Mouse (Mus musculus): Measurements from ENCODE around the gene Olfr152. TPM values are rescaled to one million over a fixed set of nuclear protein-coding genes. Genes with fewer than 3 reads are reported as not detected.

Gene Olfr152
- polyA plus RNA-seq (2012; rRNA removed) = not detected in 2 replicates

DNA sequence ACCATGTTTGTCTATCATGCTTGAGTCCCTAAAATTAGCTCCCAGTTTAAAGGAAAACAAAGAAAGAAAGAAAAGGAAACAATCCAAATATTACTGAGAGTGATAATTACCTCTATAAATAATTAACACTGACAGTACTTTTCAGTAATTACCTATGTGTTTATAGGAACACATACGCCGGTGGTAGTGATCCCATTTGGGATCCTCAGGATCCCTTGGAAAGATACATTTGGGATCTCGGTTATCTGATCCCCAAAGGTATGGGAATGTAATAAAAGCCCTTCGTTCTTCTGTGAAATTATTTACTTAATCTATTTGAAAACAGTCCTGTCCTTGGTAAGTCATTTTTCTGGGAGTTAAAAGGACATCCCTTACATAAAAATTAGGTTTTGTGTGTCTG lies at the start of gene Olfr152:
Gene Olfr152 (plus strand): TSS at position 301 of the 400 bp plus-strand sequence.
- no peak for DNase-seq (ENCODE audit: low read depth in 1 of 2, low spot score in 2 of 2)
- TF ChIP-seq POLR2A (IDR thresholded peaks at IDR 0.05; ENCODE audit: low read depth, low read length) (no peak), CTCF (IDR thresholded peaks at IDR 0.05; ENCODE audit: extremely low read depth, insufficient read depth, insufficient read length, insufficient replicate concordance) (no peak)
- WGBS = 76% methylated on average over 4 of the region's 4 CpGs
- no peak within 1 kb of the TSS for H3K27ac ChIP-seq (ENCODE audit: insufficient read depth, low read length)
- no peaks in the 10 kb centered on the region for H3K27me3 ChIP-seq (ENCODE audit: control insufficient read depth, insufficient read depth, low read length)
- H3K4me1 ChIP-seq (ENCODE audit: control insufficient read depth, insufficient read depth, insufficient read length) = no peaks in the 10 kb centered on the region
- no peaks in the 10 kb centered on the region for H3K36me3 ChIP-seq (ENCODE audit: control insufficient read depth, insufficient read depth, low read length)
- H3K4me3 ChIP-seq (ENCODE audit: extremely low read depth, insufficient read depth, insufficient read length) = no peak within 1 kb of the TSS

GRCm38 (mm10) chr2:87739878-87740277 lies 39.4 kb upstream of the Olfr152 start, which contains the start of gene Olfr1138:
Gene Olfr1138 (minus strand): TSS chr2:87739978.
- Histone ChIP-seq H3K27me3 (ENCODE audit: control insufficient read depth, insufficient read depth, low read length) (no peaks in the 10 kb centered on the region), H3K4me1 (ENCODE audit: control insufficient read depth, insufficient read depth, insufficient read length) (no peaks in the 10 kb centered on the region), H3K36me3 (ENCODE audit: control insufficient read depth, insufficient read depth, low read length) (no peaks in the 10 kb centered on the region), H3K27ac (ENCODE audit: insufficient read depth, low read length) (no peak within 1 kb of the TSS), H3K4me3 (ENCODE audit: extremely low read depth, insufficient read depth, insufficient read length) (no peak within 1 kb of the TSS)
- WGBS = 65% methylated on average over 1 of the region's 1 CpGs
- no peak for TF ChIP-seq POLR2A (IDR thresholded peaks at IDR 0.05; ENCODE audit: low read depth, low read length)
- TF ChIP-seq CTCF (IDR thresholded peaks at IDR 0.05; ENCODE audit: extremely low read depth, insufficient read depth, insufficient read length, insufficient replicate concordance) = no peak
- no peak for DNase-seq (ENCODE audit: low read depth in 1 of 2, low spot score in 2 of 2)

- no peak for TF ChIP-seq POLR2A (IDR thresholded peaks at IDR 0.05; ENCODE audit: low read depth, low read length)
- TF ChIP-seq CTCF (IDR thresholded peaks at IDR 0.05; ENCODE audit: extremely low read depth, insufficient read depth, insufficient read length, insufficient replicate concordance) = no peak
- WGBS = 74% methylated on average over 3 of the region's 3 CpGs
- DNase-seq (ENCODE audit: low read depth in 1 of 2, low spot score in 2 of 2) = no peak
- Histone ChIP-seq H3K27me3 (ENCODE audit: control insufficient read depth, insufficient read depth, low read length) (no peaks in the 10 kb centered on the region), H3K36me3 (ENCODE audit: control insufficient read depth, insufficient read depth, low read length) (no peaks in the 10 kb centered on the region), H3K27ac (ENCODE audit: insufficient read depth, low read length) (no peak within 1 kb of the TSS), H3K4me1 (ENCODE audit: control insufficient read depth, insufficient read depth, insufficient read length) (no peaks in the 10 kb centered on the region), H3K4me3 (ENCODE audit: extremely low read depth, insufficient read depth, insufficient read length) (no peak within 1 kb of the TSS)
Measured at GRCm38 (mm10) chr2:87743452-87743851, 35.8 kb upstream of the Olfr152 start, which contains the start of gene Olfr1140. Gene Olfr1140 (plus strand): TSS chr2:87743752.

DNA sequence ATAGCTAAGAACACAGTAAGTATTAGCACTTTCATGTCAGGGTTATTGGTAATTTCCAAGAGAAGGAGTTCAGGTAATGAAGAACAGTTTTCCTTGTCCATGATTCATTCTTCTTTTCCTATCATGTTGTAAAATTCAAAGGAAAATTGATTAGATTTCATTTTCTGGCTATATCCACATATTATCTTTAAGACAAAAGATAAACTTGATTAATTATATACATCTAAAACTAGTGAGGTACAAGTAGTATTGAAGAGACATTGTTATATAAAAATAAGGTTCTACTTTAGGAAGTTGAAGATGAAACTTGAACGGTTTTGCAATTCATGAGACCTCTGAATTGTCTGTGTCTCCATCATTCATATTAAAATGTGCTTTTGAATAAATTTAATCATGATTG lies 25.4 kb upstream of the Olfr152 start, which contains the start of gene Olfr1141:
Gene Olfr1141 (minus strand): TSS at position 101 of the 400 bp plus-strand sequence.
- no peak for TF ChIP-seq POLR2A (IDR thresholded peaks at IDR 0.05; ENCODE audit: low read depth, low read length)
- TF ChIP-seq CTCF (IDR thresholded peaks at IDR 0.05; ENCODE audit: extremely low read depth, insufficient read depth, insufficient read length, insufficient replicate concordance) = no peak
- no peak for DNase-seq (ENCODE audit: low read depth in 1 of 2, low spot score in 2 of 2)
- Histone ChIP-seq H3K4me3 (ENCODE audit: extremely low read depth, insufficient read depth, insufficient read length) (no peak within 1 kb of the TSS), H3K4me1 (ENCODE audit: control insufficient read depth, insufficient read depth, insufficient read length) (no peaks in the 10 kb centered on the region), H3K27ac (ENCODE audit: insufficient read depth, low read length) (no peak within 1 kb of the TSS), H3K27me3 (ENCODE audit: control insufficient read depth, insufficient read depth, low read length) (no peaks in the 10 kb centered on the region), H3K36me3 (ENCODE audit: control insufficient read depth, insufficient read depth, low read length) (no peaks in the 10 kb centered on the region)
- 74% methylated on average over 1 of the region's 1 CpGs for WGBS

DNA sequence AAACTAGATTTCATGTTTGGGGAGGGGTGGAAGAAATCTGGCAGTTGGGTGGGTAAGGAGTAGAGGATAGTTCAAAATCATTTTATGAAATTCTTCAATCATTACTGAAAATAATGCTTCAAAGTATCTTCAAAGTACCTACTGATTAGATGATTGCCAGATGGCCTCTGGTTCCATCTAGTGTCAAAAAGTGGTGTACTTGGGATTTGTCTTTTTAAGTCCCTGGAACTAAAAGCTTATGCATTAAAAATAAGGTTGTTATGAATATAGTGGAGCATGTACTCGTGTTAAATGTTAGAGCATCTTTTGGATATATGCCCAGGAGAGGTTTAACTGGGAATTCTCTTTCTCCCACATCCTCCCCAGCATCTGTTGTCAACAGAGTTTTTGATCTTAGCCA lies 3.1 kb upstream of the Olfr152 start:
- WGBS = 47% methylated on average over 1 of the region's 1 CpGs
- no peak for DNase-seq (ENCODE audit: low read depth in 1 of 2, low spot score in 2 of 2)
- Histone ChIP-seq H3K27ac (ENCODE audit: insufficient read depth, low read length) (no peak overlapping the region), H3K36me3 (ENCODE audit: control insufficient read depth, insufficient read depth, low read length) (no peaks in the 10 kb centered on the region), H3K27me3 (ENCODE audit: control insufficient read depth, insufficient read depth, low read length) (no peaks in the 10 kb centered on the region), H3K4me3 (ENCODE audit: extremely low read depth, insufficient read depth, insufficient read length) (no peak overlapping the region), H3K4me1 (ENCODE audit: control insufficient read depth, insufficient read depth, insufficient read length) (no peaks in the 10 kb centered on the region)
- TF ChIP-seq POLR2A (IDR thresholded peaks at IDR 0.05; ENCODE audit: low read depth, low read length) = no peak
- TF ChIP-seq CTCF (IDR thresholded peaks at IDR 0.05; ENCODE audit: extremely low read depth, insufficient read depth, insufficient read length, insufficient replicate concordance) = no peak

- TF ChIP-seq CTCF (IDR thresholded peaks at IDR 0.05; ENCODE audit: extremely low read depth, insufficient read depth, insufficient read length, insufficient replicate concordance) = no peak
- no peak for TF ChIP-seq POLR2A (IDR thresholded peaks at IDR 0.05; ENCODE audit: low read depth, low read length)
- DNase-seq (ENCODE audit: low read depth in 1 of 2, low spot score in 2 of 2) = no peak
- H3K4me1 ChIP-seq (ENCODE audit: control insufficient read depth, insufficient read depth, insufficient read length) = no peaks in the 10 kb centered on the region
- H3K27ac ChIP-seq (ENCODE audit: insufficient read depth, low read length) = no peak within 1 kb of the TSS
- no peak within 1 kb of the TSS for H3K4me3 ChIP-seq (ENCODE audit: extremely low read depth, insufficient read depth, insufficient read length)
- no peaks in the 10 kb centered on the region for H3K27me3 ChIP-seq (ENCODE audit: control insufficient read depth, insufficient read depth, low read length)
- no peaks in the 10 kb centered on the region for H3K36me3 ChIP-seq (ENCODE audit: control insufficient read depth, insufficient read depth, low read length)
Measured at GRCm38 (mm10) chr2:87800292-87800691, 21.0 kb downstream of the Olfr152 start, which contains the start of gene Olfr1143. Gene Olfr1143 (plus strand): TSS chr2:87800592.

GRCm38 (mm10) chr2:87809522-87809921 lies 30.2 kb downstream of the Olfr152 start, which contains the start of gene Olfr1145:
Gene Olfr1145 (plus strand): TSS chr2:87809822.
- no peak within 1 kb of the TSS for H3K27ac ChIP-seq (ENCODE audit: insufficient read depth, low read length)

More at GRCm38 (mm10) chr2:87809522-87809921, 30.2 kb downstream of the Olfr152 start, which contains the start of gene Olfr1145:
- 75% methylated on average over 1 of the region's 1 CpGs for WGBS
- Histone ChIP-seq H3K27me3 (ENCODE audit: control insufficient read depth, insufficient read depth, low read length) (no peaks in the 10 kb centered on the region), H3K36me3 (ENCODE audit: control insufficient read depth, insufficient read depth, low read length) (no peaks in the 10 kb centered on the region), H3K4me1 (ENCODE audit: control insufficient read depth, insufficient read depth, insufficient read length) (no peaks in the 10 kb centered on the region), H3K4me3 (ENCODE audit: extremely low read depth, insufficient read depth, insufficient read length) (no peak within 1 kb of the TSS)
- TF ChIP-seq POLR2A (IDR thresholded peaks at IDR 0.05; ENCODE audit: low read depth, low read length) (no peak), CTCF (IDR thresholded peaks at IDR 0.05; ENCODE audit: extremely low read depth, insufficient read depth, insufficient read length, insufficient replicate concordance) (no peak)
- DNase-seq (ENCODE audit: low read depth in 1 of 2, low spot score in 2 of 2) = no peak

Data from spleen, adult 2 months (tissue).